Mouse (Mus musculus): ENCODE data around the gene Prss34.

The Prss34 gene

GRCm38 (mm10) chr17:25298094-25298493, at the start of gene Prss34:
TSS of gene Prss34 (plus strand) at chr17:25298394.
- no peak for DNase-seq

- no peak for DNase-seq
Observed at GRCm38 (mm10) chr17:25250181-25250835, 47.9 kb upstream of the Prss34 start.

GRCm38 (mm10) chr17:25252643-25253042, 45.6 kb upstream of the Prss34 start:
- DNase-seq, result no peak

- no peak for DNase-seq
Observed at GRCm38 (mm10) chr17:25253760-25254159, 44.4 kb upstream of the Prss34 start.

GRCm38 (mm10) chr17:25255110-25255509, 43.1 kb upstream of the Prss34 start:
- no peak for DNase-seq

- peak in 1 of 2 experiments; percentile 49 for DNase-seq
Observed at GRCm38 (mm10) chr17:25256140-25256754, 41.9 kb upstream of the Prss34 start, which contains the start of gene Baiap3. TSS of gene Baiap3 (minus strand) at chr17:25256364.

- no peak for DNase-seq
Observed at GRCm38 (mm10) chr17:25257804-25258261, 40.4 kb upstream of the Prss34 start.

GRCm38 (mm10) chr17:25264453-25264852, 33.7 kb upstream of the Prss34 start:
- DNase-seq, result peak; percentile 40 to 60

- no peak for DNase-seq
Observed at GRCm38 (mm10) chr17:25270795-25271335, 27.3 kb upstream of the Prss34 start.

- peak; percentile 35 to 47 for DNase-seq
Observed at GRCm38 (mm10) chr17:25272326-25272725, 25.9 kb upstream of the Prss34 start.

- peak; percentile 89 to 90 for DNase-seq
Observed at GRCm38 (mm10) chr17:25272951-25273705, 25.1 kb upstream of the Prss34 start.

- peak; percentile 94 to 96 for DNase-seq
Observed at GRCm38 (mm10) chr17:25273706-25274501, 24.3 kb upstream of the Prss34 start.

- DNase-seq, result no peak
Observed at GRCm38 (mm10) chr17:25274571-25275346, 23.4 kb upstream of the Prss34 start, which contains the start of gene Ube2i. TSS of gene Ube2i (minus strand) at chr17:25274622.

- no peak for DNase-seq
Observed at GRCm38 (mm10) chr17:25275833-25276232, 22.4 kb upstream of the Prss34 start.

- DNase-seq, result peak; percentile 81 to 90
Observed at GRCm38 (mm10) chr17:25282133-25282532, 16.1 kb upstream of the Prss34 start.

- peak; percentile 89 to 90 for DNase-seq
Observed at GRCm38 (mm10) chr17:25285033-25285432, 13.2 kb upstream of the Prss34 start.

GRCm38 (mm10) chr17:25288842-25289241, 9.4 kb upstream of the Prss34 start:
- peak; percentile 53 to 78 for DNase-seq

GRCm38 (mm10) chr17:25290411-25290810, 7.8 kb upstream of the Prss34 start:
- DNase-seq, result no peak

GRCm38 (mm10) chr17:25293495-25293894, 4.7 kb upstream of the Prss34 start:
- DNase-seq, result no peak

GRCm38 (mm10) chr17:25294111-25294510, 4.1 kb upstream of the Prss34 start:
- DNase-seq, result no peak

- no peak for DNase-seq
Observed at GRCm38 (mm10) chr17:25308346-25308745, 10.2 kb downstream of the Prss34 start, which contains the start of gene Prss28. TSS of gene Prss28 (plus strand) at chr17:25308646.
